Mouse (Mus musculus): ENCODE results near the gene Asb8. TPM values are rescaled to one million over a fixed set of nuclear protein-coding genes. Genes with fewer than 3 reads are reported as not detected.

Asb8 gene
- polyA plus RNA-seq, 1 experiment from 2014 or later: 109 TPM

DNA sequence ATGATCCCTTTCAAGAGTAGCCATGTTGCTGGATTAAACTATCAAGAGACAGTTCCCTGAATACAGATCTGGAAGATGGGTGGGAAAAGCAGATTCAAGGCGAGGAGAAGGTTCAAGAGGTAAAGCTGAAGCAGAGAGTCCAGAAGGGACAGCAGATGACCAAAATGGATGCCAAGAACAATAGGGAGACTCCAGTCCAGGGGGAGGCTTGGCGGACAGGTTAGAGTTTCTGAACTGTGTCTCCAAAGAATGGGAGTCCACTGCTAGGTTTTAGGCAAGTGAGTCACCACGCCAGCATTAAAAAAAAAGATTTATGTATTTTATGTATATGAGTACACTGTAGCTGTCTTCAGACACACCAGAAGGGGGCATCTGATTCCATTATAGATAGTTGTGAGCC, 10.8 kb downstream of the Asb8 start:
- Histone ChIP-seq H3K9ac (ENCODE audit: low read length) (no peak overlapping the region), H3K27me3 (ENCODE audit: control insufficient read depth, insufficient read depth, low read length) (no peaks in the 10 kb centered on the region), H3K4me2 (ENCODE audit: low read length) (no peak overlapping the region), H3K4me3 (ENCODE audit: control insufficient read depth in 1 of 2, insufficient read depth in 1 of 2, low read depth in 1 of 2, low read length in 2 of 2) (no peak overlapping the region), H3K9me3 (ENCODE audit: control insufficient read depth, low read length) (no peaks in the 10 kb centered on the region), H3K27ac (replicated peaks in 1 of 2; ENCODE audit: control insufficient read depth in 1 of 2, insufficient read depth in 1 of 2, low read depth in 2 of 2, low read length in 2 of 2) (no peak overlapping the region), H3K4me1 (ENCODE audit: control insufficient read depth in 2 of 2, insufficient read depth in 2 of 2, low read length in 2 of 2) (peaks cover 0 to 2% of the 10 kb centered on the region in 2 experiments; a peak in 1 of 4 replicates), H3K36me3 (ENCODE audit: control insufficient read depth, insufficient read depth, low read length) (no peaks in the 10 kb centered on the region)
- ATAC-seq (ENCODE audit: insufficient number of reproducible peaks, insufficient read depth, low FRiP score, low read depth): no peak
- 66% methylated on average over 3 of the region's 3 CpGs for WGBS

- no peak overlapping the region for H3K4me3 ChIP-seq (ENCODE audit: control insufficient read depth in 1 of 2, insufficient read depth in 1 of 2, low read depth in 1 of 2, low read length in 2 of 2)
- no peaks in the 10 kb centered on the region for H3K27me3 ChIP-seq (ENCODE audit: control insufficient read depth, insufficient read depth, low read length)
- no peaks in the 10 kb centered on the region for H3K36me3 ChIP-seq (ENCODE audit: control insufficient read depth, insufficient read depth, low read length)
- H3K9ac ChIP-seq (ENCODE audit: low read length): no peak overlapping the region
- no peaks in the 10 kb centered on the region for H3K9me3 ChIP-seq (ENCODE audit: control insufficient read depth, low read length)
- no peak overlapping the region for H3K4me2 ChIP-seq (ENCODE audit: low read length)
- ATAC-seq (ENCODE audit: insufficient number of reproducible peaks, insufficient read depth, low FRiP score, low read depth): no peak
- H3K27ac ChIP-seq (replicated peaks in 1 of 2; ENCODE audit: control insufficient read depth in 1 of 2, insufficient read depth in 1 of 2, low read depth in 2 of 2, low read length in 2 of 2): no peak overlapping the region
- H3K4me1 ChIP-seq (ENCODE audit: control insufficient read depth in 2 of 2, insufficient read depth in 2 of 2, low read length in 2 of 2): peaks cover 0 to 4% of the 10 kb centered on the region in 2 experiments; a peak in 1 of 4 replicates
- WGBS: 53% methylated on average over 4 of the region's 4 CpGs
These were observed 11.3 kb downstream of the Asb8 start for GRCm38 (mm10) chr15:98154146-98154545.

DNA sequence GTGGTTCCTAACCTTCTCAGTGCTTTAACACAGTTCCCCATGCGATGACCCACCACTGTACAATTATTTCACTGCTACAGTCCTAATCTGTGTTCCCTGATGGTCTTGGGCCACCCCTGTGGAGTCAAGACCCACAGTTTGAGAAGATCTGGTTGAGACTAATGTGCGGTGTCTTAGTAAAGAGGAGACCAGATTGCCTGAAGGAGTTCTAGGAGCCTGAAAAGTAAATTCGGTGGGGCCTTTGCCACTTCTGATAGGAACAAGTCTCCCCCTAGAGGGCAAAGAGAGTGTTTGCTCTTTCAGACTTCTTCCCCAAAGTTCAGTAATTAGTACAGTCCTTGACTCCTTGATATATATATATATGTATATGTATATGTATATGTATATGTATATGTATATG, 11.8 kb downstream of the Asb8 start:
- Histone ChIP-seq H3K4me1 (ENCODE audit: control insufficient read depth in 2 of 2, insufficient read depth in 2 of 2, low read length in 2 of 2) (peaks cover 0 to 6% of the 10 kb centered on the region in 2 experiments; a peak in 3 of 4 replicates), H3K9ac (ENCODE audit: low read length) (no peak overlapping the region; the same call in 1 of the 2 replicates), H3K4me2 (ENCODE audit: low read length) (no peak overlapping the region), H3K4me3 (ENCODE audit: control insufficient read depth in 1 of 2, insufficient read depth in 1 of 2, low read depth in 1 of 2, low read length in 2 of 2) (no peak overlapping the region), H3K27me3 (ENCODE audit: control insufficient read depth, insufficient read depth, low read length) (no peaks in the 10 kb centered on the region), H3K9me3 (ENCODE audit: control insufficient read depth, low read length) (no peaks in the 10 kb centered on the region), H3K36me3 (ENCODE audit: control insufficient read depth, insufficient read depth, low read length) (no peaks in the 10 kb centered on the region), H3K27ac (replicated peaks in 1 of 2; ENCODE audit: control insufficient read depth in 1 of 2, insufficient read depth in 1 of 2, low read depth in 2 of 2, low read length in 2 of 2) (no peak overlapping the region)
- no peak for ATAC-seq (ENCODE audit: insufficient number of reproducible peaks, insufficient read depth, low FRiP score, low read depth)
- 31% methylated on average over 3 of the region's 3 CpGs for WGBS

GRCm38 (mm10) chr15:98152916-98153315, 12.5 kb downstream of the Asb8 start:
- no peak overlapping the region for H3K4me2 ChIP-seq (ENCODE audit: low read length)
- H3K27ac ChIP-seq (replicated peaks in 1 of 2; ENCODE audit: control insufficient read depth in 1 of 2, insufficient read depth in 1 of 2, low read depth in 2 of 2, low read length in 2 of 2): no peak overlapping the region
- WGBS: 78% methylated on average over 7 of the region's 7 CpGs
- peaks cover 6 to 14% of the 10 kb centered on the region in 2 experiments for H3K4me1 ChIP-seq (ENCODE audit: control insufficient read depth in 2 of 2, insufficient read depth in 2 of 2, low read length in 2 of 2)
- ATAC-seq (ENCODE audit: insufficient number of reproducible peaks, insufficient read depth, low FRiP score, low read depth): no peak
- no peaks in the 10 kb centered on the region for H3K36me3 ChIP-seq (ENCODE audit: control insufficient read depth, insufficient read depth, low read length)
- no peak overlapping the region for H3K4me3 ChIP-seq (ENCODE audit: control insufficient read depth in 1 of 2, insufficient read depth in 1 of 2, low read depth in 1 of 2, low read length in 2 of 2)
- H3K9me3 ChIP-seq (ENCODE audit: control insufficient read depth, low read length): no peaks in the 10 kb centered on the region
- H3K27me3 ChIP-seq (ENCODE audit: control insufficient read depth, insufficient read depth, low read length): no peaks in the 10 kb centered on the region
- peak overlapping the region; percentile 25; the same call in 1 of the 2 replicates for H3K9ac ChIP-seq (ENCODE audit: low read length)

GRCm38 (mm10) chr15:98149166-98149602, 16.2 kb downstream of the Asb8 start:
- no peaks in the 10 kb centered on the region for H3K36me3 ChIP-seq (ENCODE audit: control insufficient read depth, insufficient read depth, low read length)
- H3K27ac ChIP-seq (replicated peaks in 1 of 2; ENCODE audit: control insufficient read depth in 1 of 2, insufficient read depth in 1 of 2, low read depth in 2 of 2, low read length in 2 of 2): peak overlapping the region; percentile 97 to 99
- H3K4me1 ChIP-seq (ENCODE audit: control insufficient read depth in 2 of 2, insufficient read depth in 2 of 2, low read length in 2 of 2): peaks cover 11 to 29% of the 10 kb centered on the region in 2 experiments
- no peaks in the 10 kb centered on the region for H3K27me3 ChIP-seq (ENCODE audit: control insufficient read depth, insufficient read depth, low read length)
- H3K4me3 ChIP-seq (ENCODE audit: control insufficient read depth in 1 of 2, insufficient read depth in 1 of 2, low read depth in 1 of 2, low read length in 2 of 2): peak overlapping the region in 1 of 2 experiments; percentile 6; a peak in 1 of 4 replicates
- WGBS: 20% methylated on average over 10 of the region's 10 CpGs
- peak overlapping the region; percentile 47 for H3K4me2 ChIP-seq (ENCODE audit: low read length)
- ATAC-seq (ENCODE audit: insufficient number of reproducible peaks, insufficient read depth, low FRiP score, low read depth): peak; percentile 82
- H3K9ac ChIP-seq (ENCODE audit: low read length): peak overlapping the region; percentile 63
- H3K9me3 ChIP-seq (ENCODE audit: control insufficient read depth, low read length): no peaks in the 10 kb centered on the region

DNA sequence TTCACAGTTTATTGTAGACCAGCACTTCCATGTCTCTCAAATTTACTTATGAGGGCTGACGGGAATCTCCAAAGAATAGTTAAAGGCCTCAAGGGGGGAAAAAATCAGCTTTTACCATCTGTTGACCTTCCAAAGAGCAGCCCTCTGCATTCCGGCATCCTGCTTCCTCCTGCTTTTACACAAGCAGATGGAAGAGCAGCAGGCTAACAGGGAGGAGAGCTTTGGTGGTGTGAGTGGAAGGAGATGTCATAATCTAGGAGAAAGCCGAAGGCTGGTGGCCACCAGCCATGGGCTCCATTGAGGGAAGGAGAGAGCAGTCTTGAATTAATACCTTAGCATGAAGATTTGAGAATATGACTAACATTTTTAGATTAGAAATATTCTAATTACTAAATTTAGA, 17.1 kb downstream of the Asb8 start:
- peak overlapping the region; percentile 34; the same call in 1 of the 2 replicates for H3K9ac ChIP-seq (ENCODE audit: low read length)

GRCm38 (mm10) chr15:98145559-98146181, 19.8 kb downstream of the Asb8 start:
- Histone ChIP-seq H3K27ac (replicated peaks in 1 of 2; ENCODE audit: control insufficient read depth in 1 of 2, insufficient read depth in 1 of 2, low read depth in 2 of 2, low read length in 2 of 2) (peak overlapping the region; percentile 86 to 96), H3K9me3 (ENCODE audit: control insufficient read depth, low read length) (no peaks in the 10 kb centered on the region), H3K4me2 (ENCODE audit: low read length) (peak overlapping the region; percentile 92), H3K36me3 (ENCODE audit: control insufficient read depth, insufficient read depth, low read length) (peaks cover 20% of the 10 kb centered on the region), H3K27me3 (ENCODE audit: control insufficient read depth, insufficient read depth, low read length) (no peaks in the 10 kb centered on the region), H3K4me3 (ENCODE audit: control insufficient read depth in 1 of 2, insufficient read depth in 1 of 2, low read depth in 1 of 2, low read length in 2 of 2) (peak overlapping the region; percentile 62 to 83), H3K9ac (ENCODE audit: low read length) (peak overlapping the region; percentile 97), H3K4me1 (ENCODE audit: control insufficient read depth in 2 of 2, insufficient read depth in 2 of 2, low read length in 2 of 2) (peaks cover 11 to 31% of the 10 kb centered on the region in 2 experiments)
- under 1% methylated on average over 38 of the region's 38 CpGs for WGBS
- peak; percentile 87 for ATAC-seq (ENCODE audit: insufficient number of reproducible peaks, insufficient read depth, low FRiP score, low read depth)

More for the DNA sequence above, 17.1 kb downstream of the Asb8 start:
- H3K27me3 ChIP-seq (ENCODE audit: control insufficient read depth, insufficient read depth, low read length): no peaks in the 10 kb centered on the region
- peak overlapping the region; percentile 97 to 99 for H3K27ac ChIP-seq (replicated peaks in 1 of 2; ENCODE audit: control insufficient read depth in 1 of 2, insufficient read depth in 1 of 2, low read depth in 2 of 2, low read length in 2 of 2)
- H3K4me2 ChIP-seq (ENCODE audit: low read length): peak overlapping the region; percentile 47; the same call in 1 of the 2 replicates
- H3K4me3 ChIP-seq (ENCODE audit: control insufficient read depth in 1 of 2, insufficient read depth in 1 of 2, low read depth in 1 of 2, low read length in 2 of 2): no peak overlapping the region
- no peaks in the 10 kb centered on the region for H3K9me3 ChIP-seq (ENCODE audit: control insufficient read depth, low read length)
- ATAC-seq (ENCODE audit: insufficient number of reproducible peaks, insufficient read depth, low FRiP score, low read depth): no peak
- no peaks in the 10 kb centered on the region for H3K36me3 ChIP-seq (ENCODE audit: control insufficient read depth, insufficient read depth, low read length)
- peaks cover 11 to 31% of the 10 kb centered on the region in 2 experiments for H3K4me1 ChIP-seq (ENCODE audit: control insufficient read depth in 2 of 2, insufficient read depth in 2 of 2, low read length in 2 of 2)
- WGBS: 44% methylated on average over 3 of the region's 3 CpGs

Measured in heart, embryonic 14.5 days (tissue).